Mouse (Mus musculus) erythroblast, embryonic 14.5 days (primary cell): ENCODE measurements around the gene Proser2. TPM values are rescaled to one million over a fixed set of nuclear protein-coding genes. Genes with fewer than 3 reads are reported as not detected.

Experiments
- H3K27me3 ChIP-seq: 2 replicates; pipeline ENCODE4 v1.6.1; 2012; ENCODE audit warnings: inconsistent platforms; ENCODE audit not compliant: control insufficient read depth
- H3K36me3 ChIP-seq: 2 replicates; pipeline ENCODE4 v1.6.1; 2012; ENCODE audit warnings: mild to moderate bottlenecking, inconsistent platforms; ENCODE audit not compliant: control insufficient read depth
- H3K4me1 ChIP-seq: 2 replicates; pipeline ENCODE4 v1.6.1; 2012; ENCODE audit warnings: inconsistent platforms; ENCODE audit not compliant: control insufficient read depth
- H3K4me3 ChIP-seq: replicated peaks from 2 replicates; pipeline ENCODE3; 2012; ENCODE audit warnings: moderate library complexity, mild to moderate bottlenecking, inconsistent platforms
- H3K9me3 ChIP-seq: 2 replicates; pipeline ENCODE4 v1.6.1; 2012; ENCODE audit warnings: low read length, inconsistent platforms, mixed read lengths; ENCODE audit not compliant: control insufficient read depth
- GATA1 ChIP-seq: IDR thresholded peaks from 2 replicates; pipeline ENCODE4 v1.6.1; 2012; ENCODE audit warnings: low read length, inconsistent platforms, mixed read lengths
- TAL1 ChIP-seq: IDR thresholded peaks from 3 replicates; pipeline ENCODE4 v1.6.1; 2012; ENCODE audit warnings: low read length, inconsistent platforms, mixed read lengths
- polyA plus RNA-seq: library from polyadenylated mRNA; stranded (reverse); fragments of >175 nt; gene quantifications from 2 replicates; pipeline ENCODE4 v1.2.3, GENCODE M21; 2012

Gene Proser2
- polyA plus RNA-seq, 1 experiment = 0.11 TPM

DNA sequence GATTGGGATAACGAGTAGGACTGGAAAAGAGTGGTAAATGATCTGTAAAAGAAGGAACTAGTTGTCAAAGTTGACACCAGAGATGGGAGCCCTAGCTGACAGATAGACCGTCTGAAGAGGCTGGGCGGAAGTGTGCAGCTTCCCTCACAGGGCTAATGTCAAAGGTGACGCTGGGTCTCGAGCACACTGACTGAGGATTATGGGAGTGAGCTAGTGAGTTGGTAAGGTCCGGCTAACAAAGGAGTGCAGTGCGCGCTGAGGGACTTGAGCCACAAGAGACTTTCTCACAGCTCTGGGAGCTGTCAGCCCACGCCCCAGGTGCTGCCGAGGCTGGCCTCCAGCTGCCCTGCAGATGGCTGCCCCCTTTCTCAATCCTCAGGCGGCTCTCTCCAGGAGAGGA lies 59.1 kb downstream of the Proser2 start:
- no peaks in the 10 kb centered on the region for H3K27me3 ChIP-seq
- H3K9me3 ChIP-seq = peaks cover 4% of the 10 kb centered on the region; the same call in 1 of the 2 replicates
- H3K4me1 ChIP-seq = peaks cover 4% of the 10 kb centered on the region
- no peaks in the 10 kb centered on the region for H3K36me3 ChIP-seq
- TF ChIP-seq GATA1 (no peak), TAL1 (no peak)
- H3K4me3 ChIP-seq = no peak overlapping the region

DNA sequence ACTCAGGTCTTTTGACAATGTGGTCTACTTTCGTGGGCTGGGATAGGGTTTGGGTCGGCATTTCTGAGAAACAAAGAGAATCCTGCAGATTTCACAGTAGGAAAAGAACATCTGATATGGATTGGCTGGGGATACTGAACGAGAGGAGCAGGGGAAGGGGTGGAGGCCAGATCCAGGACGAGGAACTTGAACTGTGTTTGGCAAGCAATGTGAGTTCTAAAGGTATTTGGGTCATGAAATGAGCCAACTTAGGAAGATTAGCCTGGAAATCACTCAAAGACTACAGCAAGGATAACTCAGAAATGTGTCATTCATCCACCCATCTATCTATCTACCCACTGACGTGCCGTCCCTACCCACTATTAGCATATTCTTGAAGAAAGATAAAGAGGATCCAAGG lies 62.7 kb downstream of the Proser2 start:
- no peaks in the 10 kb centered on the region for H3K27me3 ChIP-seq
- TF ChIP-seq GATA1 (no peak), TAL1 (no peak)
- peaks cover 4% of the 10 kb centered on the region for H3K4me1 ChIP-seq
- H3K9me3 ChIP-seq = peaks cover 4% of the 10 kb centered on the region; the same call in 1 of the 2 replicates
- no peaks in the 10 kb centered on the region for H3K36me3 ChIP-seq
- H3K4me3 ChIP-seq = no peak overlapping the region

DNA sequence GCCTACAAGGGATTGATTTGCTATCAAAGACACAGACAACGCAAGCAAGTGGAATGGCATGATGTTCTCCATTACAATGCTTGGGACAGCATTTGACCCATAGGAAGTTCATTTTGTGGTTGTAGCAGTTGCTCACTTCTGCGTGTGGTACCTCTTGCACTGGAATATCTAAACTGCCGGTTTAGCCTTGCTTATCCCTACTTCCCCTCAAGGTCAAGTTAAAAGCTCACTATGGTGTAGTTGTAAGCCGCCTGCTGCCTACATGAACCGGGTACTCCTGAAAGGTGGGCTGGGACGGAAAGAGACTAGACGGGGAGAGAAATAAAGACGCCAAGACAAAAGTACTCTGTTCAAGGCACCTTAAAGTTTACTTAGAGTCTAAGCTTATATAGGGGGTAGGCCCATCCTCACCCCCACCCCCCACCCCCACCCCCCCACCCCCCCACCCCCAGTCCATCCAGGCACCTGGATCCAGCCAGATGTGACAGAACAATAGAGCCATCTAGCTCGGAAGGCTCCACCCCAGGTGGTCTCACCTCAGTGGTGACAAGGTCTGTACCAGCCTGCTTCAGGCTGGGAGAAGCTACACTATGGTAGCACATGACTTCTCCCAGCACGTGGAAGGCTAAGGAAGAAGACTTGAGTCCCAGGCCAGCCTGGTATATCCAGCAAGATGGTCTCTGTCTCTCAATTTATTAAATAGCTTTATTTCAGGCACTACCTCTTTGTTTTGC lies 69.8 kb downstream of the Proser2 start:
- Histone ChIP-seq H3K36me3 (peaks cover 14% of the 10 kb centered on the region), H3K27me3 (no peaks in the 10 kb centered on the region), H3K4me1 (no peaks in the 10 kb centered on the region), H3K4me3 (no peak overlapping the region), H3K9me3 (no peaks in the 10 kb centered on the region)
- TF ChIP-seq TAL1 (no peak), GATA1 (no peak)

DNA sequence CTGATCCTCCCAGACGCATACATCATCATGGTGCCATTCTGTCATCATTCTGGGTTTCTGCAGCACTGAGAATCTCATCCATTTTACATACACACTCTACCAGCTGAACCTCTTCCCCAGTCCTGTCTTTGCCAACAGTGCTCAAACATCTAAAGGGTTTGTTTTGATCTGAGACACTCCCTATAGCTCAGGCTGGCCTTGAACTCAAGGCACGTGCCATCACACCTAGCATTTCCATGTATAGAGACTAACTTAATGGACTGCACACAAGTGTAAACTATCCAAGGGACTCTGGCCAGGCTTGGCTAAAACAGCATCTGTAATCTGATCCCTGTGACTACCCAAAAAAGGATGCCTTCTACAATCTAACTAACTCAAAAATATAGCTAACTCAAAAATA lies 70.7 kb downstream of the Proser2 start:
- H3K27me3 ChIP-seq = no peaks in the 10 kb centered on the region
- peaks cover 24% of the 10 kb centered on the region for H3K36me3 ChIP-seq
- TF ChIP-seq GATA1 (no peak), TAL1 (no peak)
- no peaks in the 10 kb centered on the region for H3K4me1 ChIP-seq
- no peak overlapping the region for H3K4me3 ChIP-seq
- no peaks in the 10 kb centered on the region for H3K9me3 ChIP-seq

DNA sequence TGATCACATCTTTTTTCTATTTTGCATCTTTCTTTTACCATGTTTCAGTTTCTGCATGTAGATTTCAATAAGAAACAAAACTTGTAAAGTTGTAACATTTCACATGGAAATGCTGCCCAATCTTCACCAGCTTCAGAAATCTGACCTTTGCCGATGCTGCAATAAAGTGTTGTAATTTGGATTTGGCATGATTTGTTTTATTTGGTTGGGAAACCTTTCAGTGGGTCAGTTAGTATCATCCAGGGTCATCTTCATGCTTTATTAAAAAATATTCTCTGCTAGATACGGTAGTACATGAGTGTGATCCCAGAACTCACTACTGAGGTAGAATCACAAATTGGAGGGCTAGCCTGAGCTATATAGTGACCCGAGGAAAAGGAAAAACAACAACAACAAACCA lies 73.5 kb downstream of the Proser2 start:
- peaks cover 47% of the 10 kb centered on the region for H3K36me3 ChIP-seq
- H3K4me3 ChIP-seq = no peak overlapping the region
- H3K4me1 ChIP-seq = no peaks in the 10 kb centered on the region
- H3K9me3 ChIP-seq = no peaks in the 10 kb centered on the region
- no peak for TF ChIP-seq TAL1
- no peak for TF ChIP-seq GATA1
- H3K27me3 ChIP-seq = no peaks in the 10 kb centered on the region

DNA sequence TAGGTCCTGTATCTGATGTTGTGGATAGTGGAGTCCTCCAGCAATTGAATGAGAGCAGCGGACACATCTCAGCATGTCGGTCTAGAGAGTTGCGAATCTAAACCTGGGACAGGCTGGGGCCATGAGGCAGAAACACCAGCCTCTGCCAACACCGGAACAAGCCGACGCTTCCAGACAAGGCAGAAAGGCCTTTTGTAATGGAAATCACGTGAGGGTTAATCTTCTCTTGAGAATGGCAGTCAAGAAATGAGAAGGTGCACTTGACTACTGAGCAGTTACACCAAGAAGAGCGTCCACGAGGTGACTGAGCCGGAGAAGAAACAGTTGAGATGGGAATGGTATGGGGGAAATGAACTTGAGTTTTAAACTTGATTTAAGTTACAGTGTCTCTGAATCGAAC lies 74.5 kb downstream of the Proser2 start:
- no peak for TF ChIP-seq TAL1
- TF ChIP-seq GATA1 = no peak
- no peaks in the 10 kb centered on the region for H3K9me3 ChIP-seq
- H3K4me1 ChIP-seq = no peaks in the 10 kb centered on the region
- no peak overlapping the region for H3K4me3 ChIP-seq
- peaks cover 58% of the 10 kb centered on the region for H3K36me3 ChIP-seq
- no peaks in the 10 kb centered on the region for H3K27me3 ChIP-seq

DNA sequence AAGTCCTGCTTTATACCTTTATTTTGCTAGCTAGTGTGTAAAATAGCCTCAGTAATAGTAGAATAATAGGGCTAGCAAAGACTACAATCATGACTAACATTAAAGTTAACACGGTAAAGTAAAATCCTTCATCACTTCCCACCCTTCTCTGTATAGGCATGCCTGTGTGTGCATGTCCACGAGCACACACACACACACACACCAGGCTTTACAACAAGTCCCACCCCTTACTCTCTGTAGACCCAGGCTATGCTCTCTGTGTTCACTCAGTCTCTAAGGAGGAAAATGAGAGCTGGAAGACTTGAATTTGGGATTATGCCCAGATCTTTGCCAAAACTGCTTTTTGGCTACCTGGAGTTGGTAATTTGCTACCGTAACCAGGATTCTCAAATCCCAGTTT lies 81.0 kb downstream of the Proser2 start:
- Histone ChIP-seq H3K4me1 (peaks cover 2% of the 10 kb centered on the region; the same call in 1 of the 2 replicates), H3K27me3 (no peaks in the 10 kb centered on the region), H3K36me3 (peaks cover 76% of the 10 kb centered on the region), H3K4me3 (no peak overlapping the region), H3K9me3 (no peaks in the 10 kb centered on the region)
- TF ChIP-seq TAL1 = no peak
- TF ChIP-seq GATA1 = no peak

DNA sequence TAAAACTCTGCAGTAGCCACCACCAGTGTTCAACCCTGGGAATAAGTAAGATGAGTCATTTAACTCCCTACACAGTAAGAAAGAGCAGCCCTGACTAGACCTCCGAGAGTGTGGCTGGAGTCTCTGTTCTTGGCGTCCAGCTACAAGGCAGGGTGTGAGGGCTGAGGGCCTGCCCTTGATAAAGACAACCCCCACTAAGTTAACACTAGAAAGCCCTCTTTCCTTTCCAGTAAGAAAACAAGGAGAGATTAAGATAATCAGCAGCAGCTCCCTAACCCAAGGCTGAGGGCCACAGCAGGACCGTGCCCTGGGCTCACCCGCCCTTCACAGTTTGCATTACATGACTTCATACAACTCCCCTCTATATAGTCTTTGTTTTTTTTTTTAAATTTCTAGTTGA lies 81.4 kb downstream of the Proser2 start:
- Histone ChIP-seq H3K9me3 (no peaks in the 10 kb centered on the region), H3K36me3 (peaks cover 76% of the 10 kb centered on the region)
- TF ChIP-seq TAL1 (no peak), GATA1 (no peak)

More for the DNA sequence above, 81.4 kb downstream of the Proser2 start:
- Histone ChIP-seq H3K4me1 (peaks cover 2% of the 10 kb centered on the region; the same call in 1 of the 2 replicates), H3K4me3 (no peak overlapping the region), H3K27me3 (no peaks in the 10 kb centered on the region)

Other genes with a start within 250 kb of the Proser2 start
- gene Sec61a2, start 234.8 kb downstream of the Proser2 start, polyA plus RNA-seq = 0.04 and 0.07 TPM in 2 replicates
- gene Dhtkd1, start 187.4 kb downstream of the Proser2 start, polyA plus RNA-seq = not detected in 2 replicates
- gene Upf2, start 178.7 kb downstream of the Proser2 start, polyA plus RNA-seq = 0.49 and 0.56 TPM in 2 replicates
- 0.06 TPM in 1 of 2 replicates, not detected in the other for gene Echdc3, start 82.8 kb upstream of the Proser2 start, polyA plus RNA-seq
- 0.39 and 0.85 TPM in 2 replicates for gene Usp6nl, start 192.5 kb upstream of the Proser2 start, polyA plus RNA-seq